Mouse (Mus musculus) kidney, embryonic 16.5 days (tissue): Measurements from ENCODE around the gene Kcns3. TPM values are rescaled to one million over a fixed set of nuclear protein-coding genes. Genes with fewer than 3 reads are reported as not detected.

ENCODE experiments used
- ATAC-seq: fragments of 200-750 bp; cut with Nextera tagmentation; 2 replicates; pipeline ENCODE4 v1.8.0; 2017; ENCODE audit warnings: moderate TSS enrichment; ENCODE audit not compliant: low FRiP score, low TSS enrichment
- H3K27ac ChIP-seq: fragments of 300-500 bp; sonication (generic); 2 replicates; pipeline ENCODE4 v1.5.1; 2014; ENCODE audit warnings: low read length
- H3K27me3 ChIP-seq: fragments of 300-500 bp; sonication (generic); 2 replicates; pipeline ENCODE4 v1.6.1; 2014; ENCODE audit warnings: low read length, control low read depth, mixed read lengths; ENCODE audit not compliant: insufficient read depth
- H3K36me3 ChIP-seq: fragments of 300-500 bp; sonication (generic); 2 replicates; pipeline ENCODE4 v1.6.1; 2014; ENCODE audit warnings: low read length, control low read depth, mixed read lengths; ENCODE audit not compliant: insufficient read depth
- H3K4me1 ChIP-seq: fragments of 300-500 bp; sonication (generic); 2 replicates; pipeline ENCODE4 v1.6.1; 2014; ENCODE audit warnings: low read length, control low read depth, mixed read lengths; ENCODE audit not compliant: insufficient read depth
- H3K4me2 ChIP-seq: fragments of 300-500 bp; sonication (generic); replicated peaks from 2 replicates; pipeline ENCODE4 v1.6.1; 2014; ENCODE audit warnings: low read depth, low read length
- H3K4me3 ChIP-seq: fragments of 300-500 bp; sonication (generic); 2 replicates; pipeline ENCODE4 v1.5.1; 2014; ENCODE audit warnings: mild to moderate bottlenecking, low read length
- H3K9ac ChIP-seq: fragments of 300-500 bp; sonication (generic); replicated peaks from 2 replicates; pipeline ENCODE4 v1.6.1; 2014; ENCODE audit warnings: low read length
- H3K9me3 ChIP-seq: fragments of 300-500 bp; sonication (generic); 2 replicates; pipeline ENCODE4 v1.6.1; 2016; ENCODE audit warnings: low read length, control low read depth
- WGBS: fragments of 180-500 bp; shearing (Covaris S2); extraction: QIAGEN DNeasy Blood & Tissue Kit; methylation state at CpG from one replicate; pipeline ENCODE4 v1.1.7; 2014; 5-methylcytosine and 5-hydroxymethylcytosine counted together
- polyA plus RNA-seq: library from polyadenylated mRNA; unstranded; fragments of >200 nt; fragmentation: Nextera tagmentation; extraction: Ambion mirVana; gene quantifications from 2 replicates; pipeline ENCODE4 v1.2.1, GENCODE M21; 2015

Gene Kcns3
- 8.3 and 9.8 TPM in 2 replicates for polyA plus RNA-seq

DNA sequence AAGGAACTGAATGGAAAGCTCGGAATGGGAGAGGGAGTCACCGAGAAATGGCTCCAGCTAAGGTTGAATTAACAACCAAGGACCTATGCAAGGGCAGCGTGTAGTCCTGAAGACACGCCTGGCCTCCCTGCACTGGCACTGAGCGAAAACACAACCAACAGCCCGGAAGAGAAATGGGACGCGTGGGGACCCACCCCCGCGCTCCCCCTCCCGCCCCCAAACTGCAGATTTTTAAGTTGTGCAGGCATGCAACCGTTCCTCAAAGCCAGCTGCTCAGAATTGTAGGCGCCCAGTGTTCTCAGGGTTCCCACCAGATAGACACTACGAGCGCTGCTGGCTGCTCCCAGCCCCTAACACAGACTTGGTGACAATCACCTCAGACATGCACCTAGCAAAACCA lies at the start of gene Kcns3:
Kcns3 (minus strand) TSS at position 42 of the 400 bp plus-strand sequence.
- no peak for ATAC-seq

DNA sequence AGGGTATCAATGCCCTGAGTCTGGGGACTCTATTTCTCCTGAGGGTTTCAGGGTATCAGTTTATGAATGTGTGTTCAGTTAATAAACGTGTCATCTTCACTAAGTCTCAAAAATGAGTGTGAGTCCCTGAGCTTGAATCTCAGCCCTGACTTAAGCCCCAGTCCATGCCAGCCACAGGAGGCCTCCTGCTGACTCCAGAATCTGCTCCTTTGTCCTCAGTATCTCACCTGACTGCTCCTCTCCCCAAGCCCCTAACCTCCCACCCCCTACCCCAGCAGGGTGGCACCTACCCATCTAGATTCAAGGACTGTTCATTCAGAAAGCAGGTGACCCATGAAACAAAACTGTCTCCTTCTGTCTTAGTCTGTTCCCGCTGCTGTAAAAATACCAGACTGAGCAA lies 47.7 kb upstream of the Kcns3 start:
- no peak overlapping the region for H3K4me2 ChIP-seq
- no peaks in the 10 kb centered on the region for H3K27me3 ChIP-seq
- 64% methylated on average over 2 of the region's 2 CpGs for WGBS
- no peaks in the 10 kb centered on the region for H3K9me3 ChIP-seq
- no peaks in the 10 kb centered on the region for H3K36me3 ChIP-seq
- H3K9ac ChIP-seq = no peak overlapping the region
- H3K4me1 ChIP-seq = no peaks in the 10 kb centered on the region
- no peak overlapping the region for H3K4me3 ChIP-seq
- ATAC-seq = no peak
- no peak overlapping the region for H3K27ac ChIP-seq

More for the DNA sequence above, at the start of gene Kcns3:
- peak within 1 kb of the TSS; percentile 75 for H3K9ac ChIP-seq
- H3K27me3 ChIP-seq = peaks cover 15% of the 10 kb centered on the region
- peak within 1 kb of the TSS; percentile 96 for H3K4me2 ChIP-seq
- WGBS = 13% methylated on average over 15 of the region's 15 CpGs
- H3K4me3 ChIP-seq = peak within 1 kb of the TSS; percentile 49
- 0 out of 2 replicates have a peak, but pooled peaks cover 7% of the 10 kb centered on the region for H3K4me1 ChIP-seq
- H3K27ac ChIP-seq = no peak within 1 kb of the TSS
- H3K36me3 ChIP-seq = no peaks in the 10 kb centered on the region
- no peaks in the 10 kb centered on the region for H3K9me3 ChIP-seq

DNA sequence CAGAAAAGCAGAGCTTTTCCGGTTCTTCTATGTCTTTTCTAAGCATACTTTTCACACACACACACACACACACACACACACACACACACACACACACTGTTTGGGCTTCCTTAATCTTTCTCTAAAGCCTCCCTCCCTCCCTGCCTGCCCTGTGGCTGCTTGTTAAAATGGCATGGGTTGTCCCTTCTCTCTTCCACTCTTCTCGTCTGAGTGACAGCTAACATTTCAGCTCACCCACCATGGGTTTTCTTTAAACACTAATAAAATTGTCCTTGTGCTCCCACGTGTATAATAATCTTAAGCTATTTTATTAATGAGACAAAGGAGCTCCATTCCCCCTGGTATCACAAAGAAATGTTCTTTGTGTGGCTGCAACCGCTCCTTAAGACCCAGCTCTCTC lies 47.2 kb upstream of the Kcns3 start:
- Histone ChIP-seq H3K9ac (no peak overlapping the region), H3K4me2 (no peak overlapping the region), H3K9me3 (no peaks in the 10 kb centered on the region), H3K27me3 (no peaks in the 10 kb centered on the region), H3K4me3 (no peak overlapping the region), H3K36me3 (no peaks in the 10 kb centered on the region), H3K4me1 (no peaks in the 10 kb centered on the region), H3K27ac (no peak overlapping the region)
- 58% methylated on average over 4 of the region's 4 CpGs for WGBS
- ATAC-seq = no peak

DNA sequence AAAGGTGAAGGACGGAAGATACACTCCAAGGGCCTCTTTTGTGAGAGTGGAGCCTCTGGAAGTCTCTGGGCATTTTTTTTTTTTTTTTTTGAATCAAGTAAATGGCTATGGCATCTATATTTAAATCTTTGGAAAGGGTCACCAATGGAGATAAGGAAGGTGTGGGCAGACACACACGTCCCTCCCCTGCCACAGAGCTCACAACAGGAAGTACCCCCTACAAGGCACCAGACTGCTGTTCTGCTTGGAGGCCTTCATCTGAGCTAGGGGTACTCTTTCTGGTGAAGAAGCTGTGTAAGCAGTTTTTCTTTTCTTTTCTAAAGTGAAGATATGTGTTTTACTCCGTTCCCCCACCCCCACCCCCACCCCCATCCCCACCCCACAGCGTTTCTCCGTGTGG lies 46.0 kb upstream of the Kcns3 start:
- WGBS = 44% methylated on average over 5 of the region's 5 CpGs
- ATAC-seq = no peak
- Histone ChIP-seq H3K9ac (no peak overlapping the region), H3K4me1 (no peaks in the 10 kb centered on the region), H3K36me3 (no peaks in the 10 kb centered on the region), H3K9me3 (no peaks in the 10 kb centered on the region), H3K27ac (no peak overlapping the region), H3K27me3 (no peaks in the 10 kb centered on the region), H3K4me2 (peak overlapping the region; percentile 49; the same call in 1 of the 2 replicates), H3K4me3 (peak overlapping the region; percentile 19; the same call in 1 of the 2 replicates)

DNA sequence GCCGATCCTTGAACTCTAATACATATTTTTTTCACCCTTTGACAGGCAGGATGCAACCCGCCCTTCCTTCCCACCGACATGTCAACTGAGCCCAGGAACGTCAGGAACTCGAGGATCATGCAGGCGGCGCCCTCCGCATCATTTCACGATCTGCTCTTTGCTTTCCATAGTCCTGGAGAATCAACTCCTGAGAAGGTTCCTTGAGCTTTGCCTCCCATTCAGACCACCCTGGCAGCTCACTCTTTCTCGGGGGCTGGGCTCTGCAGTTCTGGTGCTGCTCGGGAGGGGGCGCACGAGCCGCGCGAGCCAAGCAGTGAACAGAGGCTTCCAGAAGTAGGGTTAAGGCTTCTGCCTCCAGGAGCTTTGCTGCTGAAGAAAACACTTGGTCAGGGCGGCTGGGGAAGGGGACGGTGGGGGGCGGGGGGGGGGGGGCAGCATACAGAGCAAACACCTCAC lies 45.3 kb upstream of the Kcns3 start:
- H3K9ac ChIP-seq = peak overlapping the region; percentile 56
- WGBS = 8% methylated on average over 18 of the region's 19 CpGs
- no peaks in the 10 kb centered on the region for H3K4me1 ChIP-seq
- no peaks in the 10 kb centered on the region for H3K9me3 ChIP-seq
- H3K27ac ChIP-seq = no peak overlapping the region
- H3K4me2 ChIP-seq = peak overlapping the region; percentile 49
- no peaks in the 10 kb centered on the region for H3K27me3 ChIP-seq
- peak overlapping the region; percentile 20 for H3K4me3 ChIP-seq
- peak; percentile 93 for ATAC-seq
- no peaks in the 10 kb centered on the region for H3K36me3 ChIP-seq

DNA sequence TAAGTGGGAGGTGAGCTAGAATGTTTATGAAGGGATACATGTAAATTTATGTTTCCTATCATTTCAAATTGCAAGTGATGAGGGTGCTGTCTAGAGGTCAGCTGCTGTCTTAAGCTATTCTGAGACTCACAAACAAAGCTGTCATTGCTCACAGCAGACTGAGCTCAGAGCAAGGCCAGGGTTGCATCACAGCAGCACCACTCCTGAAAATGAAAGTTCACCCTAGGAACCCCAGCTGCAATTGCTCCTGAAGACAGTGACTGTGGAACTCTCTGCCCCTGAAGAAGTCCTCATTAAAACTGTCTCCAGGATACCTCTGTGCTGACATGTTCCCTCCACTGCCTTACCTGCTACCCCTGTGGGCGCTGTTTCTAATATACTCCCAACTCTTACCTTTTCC lies 44.2 kb upstream of the Kcns3 start:
- WGBS = 90% methylated on average over 1 of the region's 1 CpGs
- no peaks in the 10 kb centered on the region for H3K9me3 ChIP-seq

DNA sequence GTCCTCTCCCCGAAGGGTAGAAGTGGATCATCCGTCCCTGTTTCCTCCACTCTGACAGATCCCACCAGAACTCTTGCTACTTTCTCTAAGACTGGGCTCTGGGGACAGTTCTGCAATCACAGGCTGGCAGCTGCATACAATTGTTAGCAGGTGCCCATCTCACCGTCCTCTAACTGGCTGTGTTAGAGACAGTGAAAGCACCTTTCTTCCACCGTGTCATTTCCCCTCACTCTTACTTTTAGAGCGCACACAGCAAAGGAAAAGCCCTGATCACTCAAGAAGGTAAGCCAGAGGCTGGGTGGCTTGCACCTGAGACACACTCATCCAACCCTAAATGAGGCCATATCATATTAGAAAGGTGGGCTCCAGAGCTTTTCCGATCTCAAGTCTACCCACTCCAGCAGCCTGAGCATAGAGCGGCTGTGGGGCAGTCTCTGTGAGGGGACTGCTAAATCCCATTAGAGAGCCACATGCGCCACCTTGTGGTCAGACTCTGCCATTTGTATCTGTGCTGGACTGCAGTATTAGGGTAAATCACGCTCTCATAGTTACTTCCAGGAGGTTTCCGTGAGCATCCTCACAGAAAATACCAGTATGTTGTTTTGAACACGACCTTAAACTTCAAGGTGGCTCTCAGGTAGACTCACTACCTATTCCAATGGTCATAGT lies 27.8 kb upstream of the Kcns3 start:
- H3K27ac ChIP-seq = no peak overlapping the region
- peak overlapping the region; percentile 39 for H3K9ac ChIP-seq
- no peaks in the 10 kb centered on the region for H3K9me3 ChIP-seq
- no peaks in the 10 kb centered on the region for H3K36me3 ChIP-seq
- 21% methylated on average over 11 of the region's 11 CpGs for WGBS
- H3K4me1 ChIP-seq = peaks cover 6% of the 10 kb centered on the region; the same call in 1 of the 2 replicates
- ATAC-seq = peak; percentile 96
- no peaks in the 10 kb centered on the region for H3K27me3 ChIP-seq
- H3K4me2 ChIP-seq = peak overlapping the region; percentile 46
- 0 out of 2 replicates have a peak overlapping the region, but pooled peaks have one; percentile 5 for H3K4me3 ChIP-seq

More for the DNA sequence above, 44.2 kb upstream of the Kcns3 start:
- H3K27ac ChIP-seq = no peak overlapping the region
- H3K36me3 ChIP-seq = no peaks in the 10 kb centered on the region
- no peaks in the 10 kb centered on the region for H3K4me1 ChIP-seq
- no peaks in the 10 kb centered on the region for H3K27me3 ChIP-seq
- H3K4me3 ChIP-seq = no peak overlapping the region
- no peak overlapping the region for H3K9ac ChIP-seq
- no peak overlapping the region for H3K4me2 ChIP-seq
- ATAC-seq = no peak

DNA sequence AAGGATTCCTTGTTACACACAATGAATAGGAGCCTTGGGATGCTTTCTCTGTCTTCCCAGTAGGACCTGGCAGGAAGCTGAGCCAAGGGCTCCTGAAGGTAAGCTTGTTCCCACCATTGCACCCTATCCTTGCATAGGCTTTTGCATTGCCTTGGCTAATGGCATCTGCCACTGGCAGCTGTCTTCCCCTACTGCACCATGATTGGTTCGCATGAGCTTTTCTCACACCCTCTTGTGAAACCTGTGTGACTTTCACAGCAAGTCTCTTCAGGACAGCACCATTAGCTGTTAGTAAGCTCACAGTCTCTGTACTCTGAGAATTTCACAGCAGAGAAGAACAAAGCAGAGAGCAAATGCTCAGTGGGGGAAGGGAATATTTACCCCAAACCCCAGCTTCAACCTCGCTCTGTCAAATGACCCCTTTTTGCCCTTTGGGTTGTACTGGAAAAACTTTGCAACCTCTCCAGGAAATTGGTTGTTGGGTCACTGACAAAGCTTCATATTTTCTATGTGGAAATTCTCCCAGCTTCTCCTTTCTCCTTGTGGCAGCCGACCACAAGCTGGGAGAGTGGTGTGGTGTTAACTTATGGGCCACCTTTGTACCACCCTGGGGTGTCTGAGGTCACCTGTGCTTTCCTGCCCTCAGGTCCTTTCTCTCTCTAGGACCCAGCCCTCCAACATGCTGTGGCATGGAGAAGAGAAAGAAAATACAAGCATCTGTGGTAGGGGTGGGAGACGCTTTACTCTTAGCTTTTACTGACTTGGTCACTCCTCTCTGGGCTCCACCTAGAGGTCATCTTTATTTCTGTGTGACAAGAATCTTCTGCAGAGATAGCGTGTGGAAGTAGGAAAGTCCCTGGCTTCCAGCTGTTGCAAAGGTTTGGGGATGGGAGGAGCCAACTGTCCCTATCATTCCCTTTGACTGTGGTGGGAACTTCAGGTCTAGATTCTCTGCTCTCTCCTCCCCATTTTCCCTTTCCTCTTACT lies 26.8 kb upstream of the Kcns3 start:
- H3K4me1 ChIP-seq = peaks cover 6% of the 10 kb centered on the region; the same call in 1 of the 2 replicates
- H3K27me3 ChIP-seq = no peaks in the 10 kb centered on the region
- 22% methylated on average over 5 of the region's 5 CpGs for WGBS
- no peaks in the 10 kb centered on the region for H3K9me3 ChIP-seq
- H3K4me3 ChIP-seq = no peak overlapping the region
- peak overlapping the region; percentile 46; the same call in 1 of the 2 replicates for H3K4me2 ChIP-seq
- no peaks in the 10 kb centered on the region for H3K36me3 ChIP-seq
- no peak overlapping the region; the same call in 1 of the 2 replicates for H3K9ac ChIP-seq
- peak; percentile 33; the same call in 1 of the 2 replicates for ATAC-seq
- H3K27ac ChIP-seq = no peak overlapping the region

DNA sequence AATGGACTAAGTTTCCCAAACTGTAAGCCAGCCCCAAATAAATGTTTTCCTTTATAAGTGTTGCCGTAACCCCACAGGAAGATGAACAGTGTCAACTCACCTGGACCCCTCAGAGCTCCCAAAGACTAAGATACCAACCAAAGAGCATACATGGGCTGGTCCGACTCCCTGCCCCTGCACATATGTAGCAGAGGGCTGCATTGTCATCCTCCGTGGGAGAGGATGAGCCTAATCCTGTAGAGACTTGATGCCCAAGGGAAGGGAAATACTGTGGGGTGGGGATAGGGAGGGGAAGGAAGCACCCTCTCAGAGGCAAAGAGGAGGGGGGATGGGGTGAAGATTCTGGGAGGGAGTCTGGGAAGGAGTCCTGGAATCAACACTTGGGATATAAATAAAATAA lies 7.8 kb upstream of the Kcns3 start:
- H3K27ac ChIP-seq = no peak overlapping the region
- H3K4me3 ChIP-seq = no peak overlapping the region
- no peak overlapping the region for H3K9ac ChIP-seq
- no peaks in the 10 kb centered on the region for H3K27me3 ChIP-seq
- no peaks in the 10 kb centered on the region for H3K4me1 ChIP-seq
- no peak overlapping the region for H3K4me2 ChIP-seq
- no peaks in the 10 kb centered on the region for H3K36me3 ChIP-seq
- WGBS = 92% methylated on average over 3 of the region's 3 CpGs
- ATAC-seq = no peak; the same call in 1 of the 2 replicates
- no peaks in the 10 kb centered on the region for H3K9me3 ChIP-seq
